Mouse (Mus musculus): ENCODE data around the gene 2010111I01Rik. TPM values are rescaled to one million over a fixed set of nuclear protein-coding genes. Genes with fewer than 3 reads are reported as not detected.

Gene 2010111I01Rik
- polyA plus RNA-seq, 1 experiment = not detected

- 41% methylated on average over 18 of the region's 18 CpGs for WGBS
- H3K27ac ChIP-seq (ENCODE audit: insufficient read depth, low read depth, low read length) = peak overlapping the region; percentile 67
Observed at GRCm38 (mm10) chr13:63260753-63261631, 296.3 kb downstream of the 2010111I01Rik start.

GRCm38 (mm10) chr13:63261676-63262075 lies 297.0 kb downstream of the 2010111I01Rik start:
- WGBS = 92% methylated on average over 3 of the region's 3 CpGs

More at GRCm38 (mm10) chr13:63260753-63261631, 296.3 kb downstream of the 2010111I01Rik start:
- no peak for TF ChIP-seq POLR2A (IDR thresholded peaks at IDR 0.05; ENCODE audit: insufficient read depth, low read depth, low read length)
- TF ChIP-seq CTCF (IDR thresholded peaks at IDR 0.05; ENCODE audit: insufficient read depth, low read depth, low read length) = no peak
- peaks cover 37% of the 10 kb centered on the region for H3K4me1 ChIP-seq (ENCODE audit: control insufficient read depth, insufficient read depth, low read length)
- no peak overlapping the region for H3K4me3 ChIP-seq (ENCODE audit: insufficient read depth, low read depth, low read length)

GRCm38 (mm10) chr13:63262168-63262957 lies 297.7 kb downstream of the 2010111I01Rik start:
- no peak for TF ChIP-seq CTCF (IDR thresholded peaks at IDR 0.05; ENCODE audit: insufficient read depth, low read depth, low read length)
- TF ChIP-seq POLR2A (IDR thresholded peaks at IDR 0.05; ENCODE audit: insufficient read depth, low read depth, low read length) = no peak
- H3K27ac ChIP-seq (ENCODE audit: insufficient read depth, low read depth, low read length) = no peak overlapping the region
- H3K4me3 ChIP-seq (ENCODE audit: insufficient read depth, low read depth, low read length) = no peak overlapping the region
- WGBS = 78% methylated on average over 1 of the region's 1 CpGs
- H3K4me1 ChIP-seq (ENCODE audit: control insufficient read depth, insufficient read depth, low read length) = peaks cover 33% of the 10 kb centered on the region

More at GRCm38 (mm10) chr13:63261676-63262075, 297.0 kb downstream of the 2010111I01Rik start:
- peak overlapping the region; percentile 67; the same call in 1 of the 2 replicates for H3K27ac ChIP-seq (ENCODE audit: insufficient read depth, low read depth, low read length)
- peaks cover 35% of the 10 kb centered on the region for H3K4me1 ChIP-seq (ENCODE audit: control insufficient read depth, insufficient read depth, low read length)
- TF ChIP-seq CTCF (IDR thresholded peaks at IDR 0.05; ENCODE audit: insufficient read depth, low read depth, low read length) (no peak), POLR2A (IDR thresholded peaks at IDR 0.05; ENCODE audit: insufficient read depth, low read depth, low read length) (no peak)
- H3K4me3 ChIP-seq (ENCODE audit: insufficient read depth, low read depth, low read length) = no peak overlapping the region

- Histone ChIP-seq H3K27ac (ENCODE audit: insufficient read depth, low read depth, low read length) (no peak overlapping the region), H3K4me1 (ENCODE audit: control insufficient read depth, insufficient read depth, low read length) (peaks cover 22% of the 10 kb centered on the region), H3K4me3 (ENCODE audit: insufficient read depth, low read depth, low read length) (no peak overlapping the region)
- WGBS = 95% methylated on average over 4 of the region's 4 CpGs
- TF ChIP-seq POLR2A (IDR thresholded peaks at IDR 0.05; ENCODE audit: insufficient read depth, low read depth, low read length) = no peak
Observed at GRCm38 (mm10) chr13:63268371-63268770, 303.7 kb downstream of the 2010111I01Rik start.

- WGBS = 95% methylated on average over 1 of the region's 1 CpGs
- no peak overlapping the region for H3K4me3 ChIP-seq (ENCODE audit: insufficient read depth, low read depth, low read length)
- no peak overlapping the region for H3K27ac ChIP-seq (ENCODE audit: insufficient read depth, low read depth, low read length)
- TF ChIP-seq POLR2A (IDR thresholded peaks at IDR 0.05; ENCODE audit: insufficient read depth, low read depth, low read length) (no peak), CTCF (IDR thresholded peaks at IDR 0.05; ENCODE audit: insufficient read depth, low read depth, low read length) (no peak)
- peaks cover 22% of the 10 kb centered on the region for H3K4me1 ChIP-seq (ENCODE audit: control insufficient read depth, insufficient read depth, low read length)
Observed at GRCm38 (mm10) chr13:63268776-63269175, 304.1 kb downstream of the 2010111I01Rik start.

- Histone ChIP-seq H3K27ac (ENCODE audit: insufficient read depth, low read depth, low read length) (no peak overlapping the region), H3K4me1 (ENCODE audit: control insufficient read depth, insufficient read depth, low read length) (peaks cover 22% of the 10 kb centered on the region), H3K4me3 (ENCODE audit: insufficient read depth, low read depth, low read length) (no peak overlapping the region)
- no peak for TF ChIP-seq POLR2A (IDR thresholded peaks at IDR 0.05; ENCODE audit: insufficient read depth, low read depth, low read length)
- TF ChIP-seq CTCF (IDR thresholded peaks at IDR 0.05; ENCODE audit: insufficient read depth, low read depth, low read length) = no peak
- WGBS = 86% methylated on average over 5 of the region's 5 CpGs
Observed at GRCm38 (mm10) chr13:63270191-63270590, 305.5 kb downstream of the 2010111I01Rik start.

- 46% methylated on average over 16 of the region's 16 CpGs for WGBS
- Histone ChIP-seq H3K27ac (ENCODE audit: insufficient read depth, low read depth, low read length) (no peak overlapping the region), H3K4me3 (ENCODE audit: insufficient read depth, low read depth, low read length) (no peak overlapping the region), H3K4me1 (ENCODE audit: control insufficient read depth, insufficient read depth, low read length) (peaks cover 19% of the 10 kb centered on the region)
- TF ChIP-seq CTCF (IDR thresholded peaks at IDR 0.05; ENCODE audit: insufficient read depth, low read depth, low read length) = no peak
- TF ChIP-seq POLR2A (IDR thresholded peaks at IDR 0.05; ENCODE audit: insufficient read depth, low read depth, low read length) = no peak
Observed at GRCm38 (mm10) chr13:63272017-63272601, 307.4 kb downstream of the 2010111I01Rik start.

- no peak for TF ChIP-seq POLR2A (IDR thresholded peaks at IDR 0.05; ENCODE audit: insufficient read depth, low read depth, low read length)
- no peak for TF ChIP-seq CTCF (IDR thresholded peaks at IDR 0.05; ENCODE audit: insufficient read depth, low read depth, low read length)
- Histone ChIP-seq H3K27ac (ENCODE audit: insufficient read depth, low read depth, low read length) (no peak overlapping the region), H3K4me3 (ENCODE audit: insufficient read depth, low read depth, low read length) (peak overlapping the region; percentile 20), H3K4me1 (ENCODE audit: control insufficient read depth, insufficient read depth, low read length) (peaks cover 20% of the 10 kb centered on the region)
- 12% methylated on average over 27 of the region's 27 CpGs for WGBS
Observed at GRCm38 (mm10) chr13:63272602-63273229, 308.0 kb downstream of the 2010111I01Rik start.
